Mouse (Mus musculus) cerebellum, postnatal 36 days (tissue): ENCODE measurements at regions not wholly inside any gene's neighbourhood (a gene's known extent, or its start where the extent isn't known, plus 50 kb on each side); places are given as distances from the start of the nearest gene placed in this dataset.
A peak's percentile ranks its signal among the peaks of the same experiment; 100 is the strongest.
"Not testable (repeated sequence)": the region's sequence is repeated elsewhere in the genome, so short reads cannot be mapped to it uniquely, and the experiment has no call there.

Source experiments
- DNase-seq, 2 experiments: peaks; one replicate each; pipeline ENCODE4 v3.0.0; 2021 to 2022; ENCODE audit warnings: mixed read lengths in 2 of 2

GRCm38 (mm10) chr12:45590191-45590590, 515.7 kb upstream of the Stxbp6 start:
- DNase-seq: no peak

GRCm38 (mm10) chr12:45585763-45586162, 511.3 kb upstream of the Stxbp6 start:
- DNase-seq: no peak

- DNase-seq: no peak
Measured at GRCm38 (mm10) chr12:45563325-45564030, 489.0 kb upstream of the Stxbp6 start.

- DNase-seq: no peak
Measured at GRCm38 (mm10) chr12:45562637-45563220, 488.2 kb upstream of the Stxbp6 start.

GRCm38 (mm10) chr12:45561889-45562288, 487.4 kb upstream of the Stxbp6 start:
- no peak for DNase-seq

GRCm38 (mm10) chr12:45561362-45561761, 486.9 kb upstream of the Stxbp6 start:
- DNase-seq: no peak

GRCm38 (mm10) chr12:45549906-45550305, 475.4 kb upstream of the Stxbp6 start:
- not testable (repeated sequence) for DNase-seq

- DNase-seq: no peak
Measured at GRCm38 (mm10) chr12:45519554-45519953, 445.0 kb upstream of the Stxbp6 start.

- no peak for DNase-seq
Measured at GRCm38 (mm10) chr12:45514459-45514858, 439.9 kb upstream of the Stxbp6 start.

GRCm38 (mm10) chr12:45507400-45507982, 433.0 kb upstream of the Stxbp6 start:
- no peak for DNase-seq

GRCm38 (mm10) chr12:45499834-45500233, 425.3 kb upstream of the Stxbp6 start:
- DNase-seq: no peak

- DNase-seq: no peak
Measured at GRCm38 (mm10) chr12:45498230-45498629, 423.7 kb upstream of the Stxbp6 start.

- DNase-seq: no peak
Measured at GRCm38 (mm10) chr12:45489029-45489428, 414.5 kb upstream of the Stxbp6 start.

- no peak for DNase-seq
Measured at GRCm38 (mm10) chr12:45476881-45477280, 402.4 kb upstream of the Stxbp6 start.

- DNase-seq: no peak
Measured at GRCm38 (mm10) chr12:45468093-45468492, 393.6 kb upstream of the Stxbp6 start.

- peak in 1 of 2 experiments; percentile 9 for DNase-seq
Measured at GRCm38 (mm10) chr12:45467058-45467457, 392.5 kb upstream of the Stxbp6 start.

GRCm38 (mm10) chr12:45466066-45466465, 391.6 kb upstream of the Stxbp6 start:
- peak; percentile 6 to 14 for DNase-seq

GRCm38 (mm10) chr12:45464952-45465351, 390.4 kb upstream of the Stxbp6 start:
- no peak for DNase-seq

GRCm38 (mm10) chr12:45458746-45459145, 384.2 kb upstream of the Stxbp6 start:
- DNase-seq: not testable (repeated sequence)

- peak in 1 of 2 experiments; percentile 10 for DNase-seq
Measured at GRCm38 (mm10) chr12:45443512-45444190, 369.1 kb upstream of the Stxbp6 start.

- DNase-seq: no peak
Measured at GRCm38 (mm10) chr12:45442474-45442873, 368.0 kb upstream of the Stxbp6 start.

GRCm38 (mm10) chr12:45439745-45440144, 365.2 kb upstream of the Stxbp6 start:
- no peak for DNase-seq

- no peak for DNase-seq
Measured at GRCm38 (mm10) chr12:45437271-45437670, 362.8 kb upstream of the Stxbp6 start.

GRCm38 (mm10) chr12:45399436-45399835, 324.9 kb upstream of the Stxbp6 start:
- DNase-seq: no peak
